Mouse (Mus musculus) hindbrain, embryonic 16.5 days (tissue): ENCODE results near the gene Scnn1a. TPM values are rescaled to one million over a fixed set of nuclear protein-coding genes. Genes with fewer than 3 reads are reported as not detected.

Experiments
- ATAC-seq: fragments of 200-750 bp; cut with Nextera tagmentation; 2 replicates; pipeline ENCODE4 v1.8.0; 2017; ENCODE audit warnings: moderate TSS enrichment, moderate library complexity
- H3K27ac ChIP-seq: fragments of 300-500 bp; sonication (generic); 2 replicates; pipeline ENCODE4 v1.5.1; 2014; ENCODE audit warnings: low read depth, mild to moderate bottlenecking, control low read depth, low read length, moderate library complexity
- H3K27me3 ChIP-seq: fragments of 300-500 bp; sonication (generic); replicated peaks from 2 replicates; pipeline ENCODE4 v1.6.1; 2014; ENCODE audit warnings: low read length; ENCODE audit not compliant: control insufficient read depth, insufficient read depth
- H3K36me3 ChIP-seq: fragments of 300-500 bp; sonication (generic); 2 replicates; pipeline ENCODE4 v1.6.1; 2014; ENCODE audit warnings: mild to moderate bottlenecking, low read length, moderate library complexity, mixed read lengths; ENCODE audit not compliant: control insufficient read depth, insufficient read depth
- H3K4me1 ChIP-seq: fragments of 300-500 bp; sonication (generic); 2 replicates; pipeline ENCODE4 v1.6.1; 2014; ENCODE audit warnings: low read depth, low read length; ENCODE audit not compliant: control insufficient read depth, insufficient read depth
- H3K4me2 ChIP-seq: fragments of 300-500 bp; sonication (generic); 2 replicates; pipeline ENCODE4 v1.6.1; 2014; ENCODE audit warnings: mild to moderate bottlenecking, low read length, control low read depth, moderate library complexity
- H3K4me3 ChIP-seq: fragments of 300-500 bp; sonication (generic); 2 replicates; pipeline ENCODE4 v1.5.1; 2014; ENCODE audit warnings: mild to moderate bottlenecking, low read length, control low read depth, moderate library complexity
- H3K9ac ChIP-seq: fragments of 300-500 bp; sonication (generic); 2 replicates; pipeline ENCODE4 v1.6.1; 2014; ENCODE audit warnings: low read depth, mild to moderate bottlenecking, control low read depth, low read length, moderate library complexity
- H3K9me3 ChIP-seq: fragments of 300-500 bp; sonication (generic); 2 replicates; pipeline ENCODE4 v1.6.1; 2014; ENCODE audit warnings: mild to moderate bottlenecking, low read length, moderate library complexity; ENCODE audit not compliant: control insufficient read depth
- WGBS: fragments of 180-500 bp; shearing (Covaris S2); extraction: QIAGEN DNeasy Blood & Tissue Kit; methylation state at CpG from one replicate; pipeline ENCODE4 v1.1.7; 2014; 5-methylcytosine and 5-hydroxymethylcytosine counted together
- polyA plus RNA-seq: library from polyadenylated mRNA; unstranded; fragments of >200 nt; fragmentation: Nextera tagmentation; extraction: Ambion mirVana; gene quantifications from 2 replicates; pipeline ENCODE4 v1.2.1, GENCODE M21; 2015

Scnn1a gene
- polyA plus RNA-seq, 1 experiment from 2014 or later = 0.70 TPM

DNA sequence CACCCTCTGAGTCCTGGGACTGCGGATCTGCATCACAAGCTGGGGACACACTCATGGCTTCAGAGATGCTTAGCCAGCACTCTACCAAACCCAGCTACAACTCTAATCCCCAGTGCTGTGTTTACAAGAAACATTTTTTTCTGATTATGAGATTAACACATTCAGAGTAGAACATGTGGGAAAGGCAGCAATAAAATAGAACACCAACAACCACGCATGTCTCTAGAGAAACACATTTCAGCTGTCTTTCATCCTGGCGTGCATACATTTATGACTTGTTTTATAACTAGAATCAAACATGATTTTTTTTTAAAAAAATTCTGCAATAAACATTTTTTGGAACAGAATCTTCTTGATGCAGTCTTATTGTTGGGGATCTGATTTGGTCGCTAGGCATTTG lies 33.5 kb upstream of the Scnn1a start:
- Histone ChIP-seq H3K9me3 (no peaks in the 10 kb centered on the region), H3K4me3 (no peak overlapping the region), H3K4me1 (no peaks in the 10 kb centered on the region), H3K27ac (no peak overlapping the region), H3K36me3 (no peaks in the 10 kb centered on the region), H3K4me2 (no peak overlapping the region), H3K9ac (no peak overlapping the region), H3K27me3 (no peaks in the 10 kb centered on the region)
- WGBS = 79% methylated on average over 4 of the region's 4 CpGs
- ATAC-seq = no peak

DNA sequence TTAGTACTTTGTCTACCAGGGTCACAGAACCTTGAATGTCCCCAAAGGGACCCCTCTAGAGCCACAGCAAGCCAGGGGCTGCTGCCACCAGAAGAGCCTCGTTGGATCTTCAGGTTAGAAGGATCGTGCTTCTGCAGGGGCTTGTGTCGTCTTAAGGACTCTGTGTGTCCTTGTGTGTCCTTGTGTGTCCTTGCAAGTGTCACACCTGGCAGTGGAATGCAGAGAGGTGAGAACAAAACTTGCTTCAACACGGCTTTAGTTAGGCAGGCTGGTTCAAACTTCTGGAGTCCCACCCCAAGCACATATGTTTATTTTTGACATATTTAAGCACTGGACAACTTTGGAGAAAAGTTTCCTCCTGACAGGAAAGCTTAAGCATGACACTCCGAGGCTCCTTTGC lies 31.7 kb upstream of the Scnn1a start:
- no peaks in the 10 kb centered on the region for H3K27me3 ChIP-seq
- H3K4me3 ChIP-seq = no peak overlapping the region
- no peak overlapping the region for H3K9ac ChIP-seq
- no peaks in the 10 kb centered on the region; the same call in 1 of the 2 replicates for H3K9me3 ChIP-seq
- no peaks in the 10 kb centered on the region for H3K36me3 ChIP-seq
- 75% methylated on average over 5 of the region's 5 CpGs for WGBS
- H3K4me1 ChIP-seq = no peaks in the 10 kb centered on the region
- ATAC-seq = no peak
- H3K27ac ChIP-seq = no peak overlapping the region
- H3K4me2 ChIP-seq = no peak overlapping the region

GRCm38 (mm10) chr6:125291329-125291728 lies 29.1 kb upstream of the Scnn1a start:
- Histone ChIP-seq H3K9me3 (no peaks in the 10 kb centered on the region; the same call in 1 of the 2 replicates), H3K27me3 (no peaks in the 10 kb centered on the region), H3K27ac (no peak overlapping the region), H3K36me3 (no peaks in the 10 kb centered on the region), H3K4me1 (no peaks in the 10 kb centered on the region), H3K4me3 (no peak overlapping the region), H3K9ac (no peak overlapping the region), H3K4me2 (no peak overlapping the region)
- WGBS = 84% methylated on average over 4 of the region's 4 CpGs
- no peak for ATAC-seq

GRCm38 (mm10) chr6:125292256-125292655 lies 28.2 kb upstream of the Scnn1a start:
- H3K9ac ChIP-seq = no peak overlapping the region
- no peak overlapping the region for H3K4me2 ChIP-seq
- H3K36me3 ChIP-seq = no peaks in the 10 kb centered on the region
- H3K4me1 ChIP-seq = no peaks in the 10 kb centered on the region
- no peak overlapping the region for H3K27ac ChIP-seq
- ATAC-seq = no peak
- WGBS = 94% methylated on average over 7 of the region's 7 CpGs
- no peak overlapping the region for H3K4me3 ChIP-seq
- H3K27me3 ChIP-seq = no peaks in the 10 kb centered on the region
- no peaks in the 10 kb centered on the region; the same call in 1 of the 2 replicates for H3K9me3 ChIP-seq

DNA sequence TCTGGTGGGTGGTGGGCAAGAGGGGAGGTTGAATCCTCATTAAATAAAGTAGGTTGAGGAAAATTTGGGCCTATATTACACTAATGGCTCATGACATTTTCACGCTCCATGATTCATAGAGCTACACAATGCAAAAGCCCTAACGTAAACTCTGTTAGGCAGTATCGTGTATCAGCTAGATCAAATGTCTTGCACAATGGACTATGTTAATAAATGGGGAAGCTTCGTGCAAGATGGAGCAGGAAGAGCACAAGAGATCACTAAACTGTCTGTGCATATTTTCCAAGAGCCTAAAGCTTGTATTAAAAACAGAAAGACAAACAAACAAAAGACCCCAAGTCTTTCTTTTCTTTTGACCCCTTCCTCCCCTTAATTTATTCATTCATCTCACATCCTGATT lies 26.4 kb upstream of the Scnn1a start:
- ATAC-seq = no peak
- no peaks in the 10 kb centered on the region for H3K36me3 ChIP-seq
- no peak overlapping the region for H3K9ac ChIP-seq
- no peak overlapping the region for H3K4me2 ChIP-seq
- H3K4me3 ChIP-seq = no peak overlapping the region
- no peaks in the 10 kb centered on the region for H3K27me3 ChIP-seq
- H3K27ac ChIP-seq = no peak overlapping the region
- H3K4me1 ChIP-seq = no peaks in the 10 kb centered on the region
- 89% methylated on average over 4 of the region's 4 CpGs for WGBS
- H3K9me3 ChIP-seq = no peaks in the 10 kb centered on the region; the same call in 1 of the 2 replicates

DNA sequence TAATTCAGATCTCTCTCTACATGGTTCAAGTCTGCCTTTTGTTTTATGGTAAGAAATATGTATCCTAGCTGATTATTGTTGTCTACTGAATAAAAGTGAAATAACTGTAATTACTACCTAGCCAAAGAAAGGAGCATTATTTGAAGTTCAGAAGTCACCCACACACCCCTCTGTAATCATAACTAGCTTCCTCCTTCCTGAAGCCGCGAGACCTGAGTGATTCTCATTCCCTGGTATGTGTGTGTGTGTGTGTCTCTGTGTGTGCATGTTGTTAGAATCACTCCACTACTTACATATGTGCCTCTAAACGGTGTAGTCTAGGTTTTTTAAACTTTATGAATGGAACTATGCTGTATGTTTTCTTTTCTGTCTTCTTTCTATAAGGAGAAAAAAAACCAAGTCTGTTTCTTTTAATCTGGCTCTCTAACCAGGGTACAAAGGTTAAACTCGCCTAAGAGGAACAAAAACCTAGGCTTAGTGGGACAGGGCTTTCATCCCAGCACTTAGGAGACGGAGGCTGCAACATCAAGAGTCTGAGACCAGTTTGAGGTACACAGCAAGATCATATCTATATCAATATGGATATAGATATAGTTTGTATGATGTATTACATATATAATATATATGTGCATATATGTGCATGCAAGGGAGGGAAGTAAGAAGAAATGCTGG lies 23.2 kb upstream of the Scnn1a start:
- Histone ChIP-seq H3K9me3 (no peaks in the 10 kb centered on the region; the same call in 1 of the 2 replicates), H3K27me3 (no peaks in the 10 kb centered on the region), H3K4me3 (no peak overlapping the region), H3K4me2 (no peak overlapping the region), H3K9ac (no peak overlapping the region), H3K27ac (no peak overlapping the region), H3K36me3 (no peaks in the 10 kb centered on the region), H3K4me1 (no peaks in the 10 kb centered on the region)
- WGBS = 83% methylated on average over 5 of the region's 5 CpGs
- ATAC-seq = no peak

- no peak for ATAC-seq
- Histone ChIP-seq H3K9ac (no peak overlapping the region), H3K27me3 (no peaks in the 10 kb centered on the region), H3K36me3 (no peaks in the 10 kb centered on the region), H3K4me2 (no peak overlapping the region), H3K4me1 (no peaks in the 10 kb centered on the region), H3K4me3 (no peak overlapping the region), H3K27ac (no peak overlapping the region), H3K9me3 (no peaks in the 10 kb centered on the region)
- 87% methylated on average over 1 of the region's 1 CpGs for whole genome bisulfite sequencing
Measured at GRCm38 (mm10) chr6:125300982-125301381, 19.5 kb upstream of the Scnn1a start.

GRCm38 (mm10) chr6:125302231-125302982 lies 18.1 kb upstream of the Scnn1a start:
- 83% methylated on average over 24 of the region's 24 CpGs for WGBS
- no peaks in the 10 kb centered on the region for H3K36me3 ChIP-seq
- H3K9me3 ChIP-seq = no peaks in the 10 kb centered on the region
- no peak overlapping the region for H3K4me2 ChIP-seq
- ATAC-seq = no peak
- H3K27ac ChIP-seq = no peak overlapping the region
- H3K27me3 ChIP-seq = no peaks in the 10 kb centered on the region
- H3K9ac ChIP-seq = no peak overlapping the region
- no peaks in the 10 kb centered on the region for H3K4me1 ChIP-seq
- no peak overlapping the region for H3K4me3 ChIP-seq

GRCm38 (mm10) chr6:125303242-125303641 lies 17.2 kb upstream of the Scnn1a start:
- H3K4me2 ChIP-seq = no peak overlapping the region
- H3K4me3 ChIP-seq = no peak overlapping the region
- H3K9ac ChIP-seq = no peak overlapping the region
- no peak overlapping the region for H3K27ac ChIP-seq
- H3K27me3 ChIP-seq = no peaks in the 10 kb centered on the region
- no peaks in the 10 kb centered on the region for H3K4me1 ChIP-seq
- H3K9me3 ChIP-seq = no peaks in the 10 kb centered on the region
- no peaks in the 10 kb centered on the region for H3K36me3 ChIP-seq
- WGBS = 49% methylated on average over 4 of the region's 4 CpGs
- ATAC-seq = peak; percentile 76; the same call in 1 of the 2 replicates
